Mouse (Mus musculus) E14TG2a.4 (cell line): ENCODE data around the gene Crip3.

ENCODE experiments used
- CTCF ChIP-seq: conservative IDR thresholded peaks from 2 replicates; pipeline ENCODE4 v1.5.1; 2014; ENCODE audit warnings: low read length
- NANOG ChIP-seq: IDR thresholded peaks from 2 replicates; pipeline ENCODE4 v1.6.1; 2014; ENCODE audit warnings: borderline replicate concordance, low read length, mixed read lengths
- POU5F1 ChIP-seq: IDR thresholded peaks from 2 replicates; pipeline ENCODE4 v1.6.1; 2014; ENCODE audit warnings: low read length, borderline replicate concordance

DNA sequence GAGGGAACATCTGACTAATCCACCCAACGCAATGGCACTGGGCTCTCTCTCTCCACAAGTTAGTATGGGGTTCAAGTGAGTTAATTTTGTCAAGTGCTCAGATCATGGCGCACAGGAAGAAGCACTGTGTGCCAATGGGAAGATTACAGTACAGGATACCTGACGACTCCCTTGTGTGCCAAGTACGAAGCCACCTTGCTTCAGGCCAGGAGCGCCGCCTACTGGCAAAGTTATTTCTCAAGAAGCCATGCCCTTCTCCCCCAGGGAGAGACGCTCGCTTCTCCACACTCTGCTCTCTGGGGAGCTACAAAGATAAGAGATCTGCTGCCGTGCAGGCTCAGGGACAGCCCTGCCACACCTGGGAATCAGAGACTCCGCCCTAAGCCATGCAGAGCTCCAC is 29.1 kb downstream of the Crip3 start:
- peak; percentile 85 for TF ChIP-seq CTCF
- TF ChIP-seq POU5F1 = no peak
- TF ChIP-seq NANOG = no peak
